Mouse (Mus musculus) intestine, embryonic 16.5 days (tissue): ENCODE results near the gene Klf9. TPM values are rescaled to one million over a fixed set of nuclear protein-coding genes. Genes with fewer than 3 reads are reported as not detected.

Experiments
- ATAC-seq: fragments of 200-750 bp; cut with Nextera tagmentation; 2 replicates; pipeline ENCODE4 v1.8.0; 2017; ENCODE audit warnings: moderate TSS enrichment, moderate library complexity
- H3K27ac ChIP-seq: fragments of 300-500 bp; sonication (generic); 2 replicates; pipeline ENCODE4 v1.5.1; 2014; ENCODE audit warnings: mild to moderate bottlenecking, low read length
- H3K27me3 ChIP-seq: fragments of 300-500 bp; sonication (generic); replicated peaks from 2 replicates; pipeline ENCODE4 v1.6.1; 2014; ENCODE audit warnings: low read length, control low read depth, mixed read lengths; ENCODE audit not compliant: control insufficient read depth, insufficient read depth
- H3K36me3 ChIP-seq: fragments of 300-500 bp; sonication (generic); 2 replicates; pipeline ENCODE4 v1.6.1; 2014; ENCODE audit warnings: low read length, control low read depth; ENCODE audit not compliant: control insufficient read depth, insufficient read depth
- H3K4me1 ChIP-seq: fragments of 300-500 bp; sonication (generic); 2 replicates; pipeline ENCODE4 v1.6.1; 2014; ENCODE audit warnings: low read length, control low read depth, mixed read lengths; ENCODE audit not compliant: control insufficient read depth, insufficient read depth
- H3K4me2 ChIP-seq: fragments of 300-500 bp; sonication (generic); 2 replicates; pipeline ENCODE4 v1.6.1; 2014; ENCODE audit warnings: low read depth, low read length, control low read depth
- H3K4me3 ChIP-seq: fragments of 300-500 bp; sonication (generic); 2 replicates; pipeline ENCODE4 v1.5.1; 2014; ENCODE audit warnings: mild to moderate bottlenecking, low read length
- H3K9ac ChIP-seq: fragments of 300-500 bp; sonication (generic); 2 replicates; pipeline ENCODE4 v1.6.1; 2014; ENCODE audit warnings: low read depth, low read length
- H3K9me3 ChIP-seq: fragments of 300-500 bp; sonication (generic); 2 replicates; pipeline ENCODE4 v1.6.1; 2016; ENCODE audit warnings: low read length, control low read depth; ENCODE audit not compliant: control insufficient read depth
- WGBS: fragments of 180-500 bp; shearing (Covaris S2); extraction: QIAGEN DNeasy Blood & Tissue Kit; methylation state at CpG from one replicate; pipeline ENCODE4 v1.1.7; 2014; 5-methylcytosine and 5-hydroxymethylcytosine counted together
- microRNA counts: library from miRNA; unstranded; fragments of <30 nt; microRNA quantifications from one replicate; lab custom pipeline; 2016
- microRNA-seq: library from miRNA; unstranded; fragments of <30 nt; microRNA quantifications from one replicate; pipeline ENCODE4, GENCODE M21; 2016
- polyA plus RNA-seq: library from polyadenylated mRNA; unstranded; fragments of >200 nt; fragmentation: Nextera tagmentation; extraction: Ambion mirVana; gene quantifications from 2 replicates; pipeline ENCODE4 v1.2.1, GENCODE M21; 2015

The Klf9 gene
- polyA plus RNA-seq, 1 experiment from 2014 or later: 3.3 TPM

DNA sequence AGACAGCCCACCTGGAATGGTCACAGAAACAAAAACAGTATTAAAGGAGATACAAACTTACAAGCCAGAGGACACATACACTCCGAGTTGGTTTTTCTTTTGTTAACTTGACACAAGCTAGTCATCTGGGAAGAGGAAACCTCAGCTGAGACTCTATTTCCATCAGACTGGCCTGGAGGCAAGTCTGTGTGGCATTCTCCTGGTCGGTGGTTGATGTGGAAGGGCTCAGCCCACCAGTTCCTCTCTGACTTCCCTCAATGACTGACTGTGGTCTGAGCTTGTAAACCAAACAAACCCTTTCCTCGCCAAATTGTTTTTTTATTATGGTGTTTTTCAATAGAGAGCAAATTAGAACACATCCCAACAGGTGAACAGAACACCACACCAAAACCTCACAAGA is 52.0 kb downstream of the Klf9 start:
- Histone ChIP-seq H3K4me2 (no peak overlapping the region), H3K4me1 (no peaks in the 10 kb centered on the region), H3K27me3 (no peaks in the 10 kb centered on the region), H3K9ac (no peak overlapping the region), H3K27ac (no peak overlapping the region), H3K36me3 (no peaks in the 10 kb centered on the region), H3K9me3 (no peaks in the 10 kb centered on the region), H3K4me3 (no peak overlapping the region)
- no peak for ATAC-seq
- 74% methylated on average over 3 of the region's 3 CpGs for WGBS

DNA sequence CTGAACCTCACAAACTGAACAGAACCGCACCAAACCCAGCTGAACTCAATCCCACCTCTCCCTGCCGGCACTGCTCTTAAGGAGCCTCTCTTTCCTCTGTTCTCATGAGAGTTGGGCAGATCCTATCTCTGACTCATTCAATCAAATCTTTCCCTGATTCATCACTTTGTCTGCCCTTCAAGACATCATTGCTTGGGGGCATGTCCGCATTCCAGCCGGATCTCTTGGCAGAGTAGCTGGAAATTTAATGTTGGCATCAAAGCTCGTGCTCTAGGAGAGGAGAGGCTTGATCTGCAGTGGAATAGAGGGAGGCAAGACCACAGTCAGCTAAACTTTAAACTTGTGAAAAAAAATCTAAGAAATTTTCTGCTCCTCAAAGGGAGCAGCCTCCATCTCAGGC is 61.1 kb downstream of the Klf9 start:
- ATAC-seq: no peak
- Histone ChIP-seq H3K27ac (no peak overlapping the region), H3K4me2 (no peak overlapping the region), H3K9me3 (0 out of 2 replicates have a peak, but pooled peaks cover 4% of the 10 kb centered on the region), H3K4me3 (no peak overlapping the region), H3K36me3 (peaks cover 14% of the 10 kb centered on the region), H3K9ac (no peak overlapping the region), H3K4me1 (no peaks in the 10 kb centered on the region), H3K27me3 (no peaks in the 10 kb centered on the region)
- 96% methylated on average over 5 of the region's 5 CpGs for WGBS

DNA sequence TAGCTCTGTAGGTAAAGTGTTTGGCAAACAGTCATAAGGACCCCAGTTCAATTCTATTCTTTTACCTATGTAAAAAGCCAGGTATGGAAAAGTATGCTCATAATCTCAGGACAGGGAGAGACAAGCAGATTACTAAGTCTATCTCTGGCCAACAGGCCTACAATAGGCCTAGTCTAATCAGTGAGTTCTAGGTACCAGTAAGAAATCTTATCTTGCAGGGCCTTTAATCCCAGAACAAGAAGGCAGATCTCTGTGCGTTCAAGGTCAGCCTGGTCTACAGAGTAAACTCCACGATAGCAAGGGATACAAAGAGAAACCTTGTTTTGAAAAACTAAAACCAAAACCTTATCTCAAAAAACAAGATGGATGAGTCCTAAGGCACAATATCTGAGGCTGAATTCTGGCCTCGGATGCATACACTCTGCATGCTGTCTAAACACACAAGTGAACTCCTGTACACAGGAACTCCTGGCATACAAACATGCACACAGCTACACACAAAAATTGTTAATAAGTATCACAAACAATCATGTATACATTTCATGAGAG is 62.6 kb downstream of the Klf9 start:
- Histone ChIP-seq H3K9me3 (0 out of 2 replicates have a peak, but pooled peaks cover 4% of the 10 kb centered on the region), H3K36me3 (peaks cover 14% of the 10 kb centered on the region), H3K27me3 (no peaks in the 10 kb centered on the region), H3K4me1 (no peaks in the 10 kb centered on the region), H3K27ac (no peak overlapping the region), H3K4me3 (no peak overlapping the region), H3K4me2 (no peak overlapping the region), H3K9ac (no peak overlapping the region)
- WGBS: 84% methylated on average over 3 of the region's 3 CpGs
- ATAC-seq: no peak

DNA sequence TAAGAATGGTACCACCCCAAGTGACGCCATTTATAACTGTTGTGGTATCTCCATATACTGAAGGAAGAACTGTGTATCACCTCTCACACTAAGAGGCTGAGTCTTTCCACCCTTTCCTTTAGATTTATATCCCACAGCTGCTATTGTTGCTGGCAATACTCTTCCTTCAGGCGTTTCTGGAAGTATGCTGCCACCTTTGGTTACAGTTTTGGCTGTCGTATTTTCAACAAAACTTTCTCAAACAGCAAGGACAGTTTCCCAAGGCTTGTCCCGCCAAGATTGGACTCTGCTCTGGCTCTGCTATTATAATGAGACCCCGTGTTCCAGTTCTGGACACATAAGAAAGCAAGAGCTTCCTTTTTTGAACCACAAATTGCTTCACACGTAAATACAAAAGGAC is 70.3 kb downstream of the Klf9 start:
- Histone ChIP-seq H3K4me3 (no peak overlapping the region), H3K36me3 (peaks cover 8% of the 10 kb centered on the region; the same call in 1 of the 2 replicates), H3K4me2 (no peak overlapping the region), H3K27me3 (no peaks in the 10 kb centered on the region), H3K27ac (no peak overlapping the region), H3K4me1 (no peaks in the 10 kb centered on the region), H3K9ac (no peak overlapping the region), H3K9me3 (no peaks in the 10 kb centered on the region)
- ATAC-seq: no peak
- 82% methylated on average over 6 of the region's 6 CpGs for WGBS

DNA sequence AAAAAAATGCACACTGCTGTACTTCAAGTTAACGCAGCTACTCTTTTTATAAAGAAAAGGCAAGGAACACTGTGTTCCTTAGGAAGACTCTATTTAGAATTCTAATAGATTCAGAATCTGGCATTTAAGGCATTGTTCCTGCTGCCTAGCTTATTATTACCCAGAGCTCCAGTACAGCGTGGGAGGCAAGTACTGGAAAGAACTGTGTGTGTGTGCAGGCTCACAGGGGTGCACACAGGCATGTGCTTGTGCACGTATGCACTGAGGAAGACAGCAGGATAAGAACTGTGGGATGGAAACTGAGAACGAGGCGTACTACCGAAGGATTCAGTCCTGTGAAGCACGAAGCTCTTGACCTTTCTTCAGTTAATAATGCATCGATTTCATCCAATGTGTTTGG is 73.3 kb downstream of the Klf9 start:
- H3K36me3 ChIP-seq: peaks cover 5% of the 10 kb centered on the region; the same call in 1 of the 2 replicates
- no peaks in the 10 kb centered on the region for H3K27me3 ChIP-seq
- ATAC-seq: no peak
- no peak overlapping the region for H3K9ac ChIP-seq
- H3K4me1 ChIP-seq: no peaks in the 10 kb centered on the region
- no peak overlapping the region for H3K4me3 ChIP-seq
- 89% methylated on average over 8 of the region's 8 CpGs for WGBS
- no peak overlapping the region for H3K4me2 ChIP-seq
- H3K9me3 ChIP-seq: no peaks in the 10 kb centered on the region
- no peak overlapping the region for H3K27ac ChIP-seq

MicroRNAs within 50 kb of the gene (microRNA counts, 519-probe panel; counts per million panel counts)
- 35.7 counts per million for microRNA mmu-miR-1192 (lab: Ali Mortazavi, UCI)

Small RNA genes within 50 kb of the gene (microRNA-seq; reads per million reads assigned to microRNA genes)
- not detected for gene Mir1192

Other genes starting within 250 kb of the Klf9 start
- gene Smc5, start 132.7 kb downstream of the Klf9 start, polyA plus RNA-seq: 15.8 and 17.2 TPM in 2 replicates